Mouse (Mus musculus) c-Kit-positive CD71-negative TER-119-negative erythroid progenitor cells, embryonic 14.5 days (primary cell): Measurements from ENCODE around the gene Pcbp2.

ENCODE experiments used
- DNase-seq: peaks from one replicate; pipeline ENCODE4 v3.0.0-alpha.2; 2013; ENCODE audit warnings: low read depth

Pcbp2 gene

DNA sequence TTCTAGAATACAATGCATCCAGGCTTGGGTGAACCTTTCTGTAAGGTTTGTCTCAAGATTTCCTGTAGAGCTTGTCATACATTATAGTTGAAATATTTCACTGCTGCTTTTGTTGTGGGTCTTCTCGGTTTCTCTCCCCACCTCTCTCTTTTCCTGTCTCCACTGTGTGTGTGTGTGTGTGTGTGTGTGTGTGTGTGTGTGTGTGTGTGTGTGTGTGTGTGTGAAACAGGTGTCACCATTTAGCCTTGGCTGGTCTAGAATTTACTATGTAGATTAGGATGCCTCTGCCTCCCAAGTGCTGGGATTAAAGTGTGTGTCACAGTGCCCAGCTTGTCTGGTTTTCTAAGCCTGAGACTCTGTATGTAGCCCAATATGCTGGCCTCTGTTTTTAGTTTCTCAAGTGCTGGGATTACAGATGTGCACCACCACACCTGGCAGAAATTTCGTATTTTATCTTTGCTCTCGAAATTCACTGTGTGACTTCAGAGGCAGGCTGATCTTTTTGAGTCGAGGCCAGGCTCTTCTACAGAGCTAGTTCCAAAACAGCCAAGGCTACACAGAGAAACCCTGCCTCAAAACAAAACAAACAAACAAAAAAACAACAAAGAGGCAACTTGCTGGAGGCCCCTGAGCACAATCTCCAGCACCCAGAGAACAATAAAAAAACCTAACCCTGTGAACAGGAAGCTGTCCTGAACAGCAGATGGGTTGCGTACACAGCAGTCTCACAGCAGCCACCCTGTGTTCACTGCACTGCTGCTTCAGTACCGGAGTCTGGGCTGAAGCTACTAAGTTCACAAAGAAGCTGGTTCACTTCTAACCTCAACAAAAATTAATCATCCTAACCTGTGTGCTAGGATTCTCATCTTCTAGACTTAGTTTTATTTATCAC lies 56.0 kb downstream of the Pcbp2 start:
- DNase-seq: no peak

DNA sequence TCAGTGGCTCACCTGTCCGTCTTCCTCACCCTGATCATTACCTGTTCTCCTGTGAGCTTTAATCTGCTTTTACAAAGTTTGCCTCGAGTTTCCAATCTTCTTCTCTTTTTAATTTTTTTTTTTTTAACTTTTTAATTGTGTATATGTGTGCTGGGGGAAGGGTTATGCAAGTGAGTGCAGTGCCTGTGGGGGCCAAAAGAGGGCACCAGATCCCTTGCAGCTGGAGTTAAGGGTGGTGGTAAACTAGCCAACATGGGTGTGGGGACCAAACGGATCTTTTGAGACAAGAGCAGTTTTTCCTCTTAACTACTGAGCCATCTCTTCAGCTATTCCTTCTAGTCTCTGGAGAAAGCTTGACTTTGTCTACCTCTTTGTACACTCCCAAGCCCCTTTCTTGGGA lies 57.6 kb downstream of the Pcbp2 start:
- no peak for DNase-seq

DNA sequence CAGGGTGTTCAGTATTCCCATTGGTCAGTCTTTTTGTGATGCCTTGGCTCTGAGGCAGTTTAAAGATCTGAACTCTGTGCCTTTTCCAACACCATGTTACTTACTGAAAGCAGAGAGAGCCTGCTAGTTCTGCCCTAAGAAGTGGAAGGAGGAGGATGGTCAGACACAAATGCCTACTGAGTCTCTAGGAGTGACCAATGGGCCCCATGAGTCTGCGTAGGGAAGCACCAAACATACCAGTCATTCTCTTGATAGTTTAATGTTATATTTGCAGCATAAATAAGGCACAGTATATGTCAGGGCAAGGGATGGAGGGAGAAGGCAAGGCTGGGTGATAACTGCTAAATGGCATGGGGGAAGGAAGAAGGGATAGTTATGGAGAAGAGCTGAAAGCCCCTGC lies 58.1 kb downstream of the Pcbp2 start:
- no peak for DNase-seq

DNA sequence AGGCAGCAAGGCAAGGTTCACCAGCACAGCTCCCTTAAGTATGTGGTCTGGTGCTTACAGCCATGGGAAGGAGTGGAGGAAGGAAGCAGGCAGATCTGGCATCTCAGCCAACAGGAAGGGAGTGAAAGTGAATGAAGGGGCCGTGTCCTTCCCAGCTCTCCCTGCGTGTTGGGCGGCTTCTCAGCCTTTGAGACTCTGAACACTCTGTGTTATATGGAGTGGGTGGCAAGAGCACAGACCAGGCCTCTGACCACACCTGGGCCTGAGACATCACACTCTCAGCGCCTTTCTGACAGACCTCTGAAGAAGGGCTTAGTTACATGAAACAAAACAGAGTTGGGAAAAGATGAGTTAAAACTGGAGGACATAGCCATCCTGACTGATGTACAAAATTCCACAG lies 60.2 kb downstream of the Pcbp2 start:
- DNase-seq: no peak

DNA sequence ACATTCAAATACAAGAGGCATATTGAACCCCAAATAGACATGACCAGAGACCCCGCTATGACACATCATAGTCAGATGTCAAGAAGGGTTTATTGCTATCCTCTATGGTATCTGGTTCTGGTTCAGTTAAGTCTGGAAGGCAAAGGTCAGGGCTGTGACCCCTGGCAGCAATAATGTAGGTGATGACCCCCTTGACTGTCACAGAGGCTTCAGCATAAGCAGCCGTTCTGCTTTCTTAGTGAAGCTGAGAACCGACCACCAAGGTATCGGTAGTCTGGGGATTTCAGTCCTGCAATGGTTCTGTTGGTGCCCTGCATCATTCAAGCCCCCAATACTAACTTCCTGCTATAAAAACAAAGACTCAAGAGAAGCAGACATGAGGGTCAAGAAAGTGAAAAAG lies 61.2 kb downstream of the Pcbp2 start:
- no peak for DNase-seq

DNA sequence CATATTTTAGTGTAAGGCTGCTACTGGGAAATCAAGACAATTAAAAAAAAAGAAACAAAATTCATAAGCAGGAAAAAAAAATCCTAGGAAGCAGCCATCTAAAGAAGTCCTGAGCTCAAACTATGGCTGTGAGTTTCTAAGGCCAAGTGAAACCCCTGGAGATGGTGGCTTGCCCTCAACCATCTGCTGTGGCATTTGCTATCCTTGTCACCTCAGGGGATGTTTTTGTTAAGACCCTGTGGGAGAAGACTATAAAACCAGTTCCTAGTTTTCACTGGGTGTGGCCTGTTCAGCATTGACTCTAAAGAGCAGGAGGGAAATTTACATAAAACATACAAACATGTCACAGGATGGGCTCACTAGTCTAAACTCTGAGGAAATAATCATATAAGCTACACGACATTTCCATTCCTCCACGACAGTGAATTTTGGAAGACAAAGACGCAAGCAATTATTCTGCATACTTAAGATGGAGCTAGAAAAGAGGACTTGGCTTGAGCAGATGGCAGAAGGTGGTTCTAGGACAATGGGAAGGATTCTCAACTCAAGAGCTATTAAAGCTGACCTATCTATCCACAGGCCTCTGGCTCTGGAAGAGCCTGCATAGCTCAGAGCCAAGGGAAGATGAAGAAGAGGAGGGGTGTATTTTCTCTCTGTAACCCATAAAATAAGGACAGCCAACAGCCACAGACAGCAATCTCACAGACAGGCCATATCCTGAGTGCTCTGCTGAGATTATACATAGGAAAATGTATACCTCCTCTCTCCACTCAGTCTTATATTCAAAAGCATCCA lies 62.0 kb downstream of the Pcbp2 start:
- DNase-seq: no peak

DNA sequence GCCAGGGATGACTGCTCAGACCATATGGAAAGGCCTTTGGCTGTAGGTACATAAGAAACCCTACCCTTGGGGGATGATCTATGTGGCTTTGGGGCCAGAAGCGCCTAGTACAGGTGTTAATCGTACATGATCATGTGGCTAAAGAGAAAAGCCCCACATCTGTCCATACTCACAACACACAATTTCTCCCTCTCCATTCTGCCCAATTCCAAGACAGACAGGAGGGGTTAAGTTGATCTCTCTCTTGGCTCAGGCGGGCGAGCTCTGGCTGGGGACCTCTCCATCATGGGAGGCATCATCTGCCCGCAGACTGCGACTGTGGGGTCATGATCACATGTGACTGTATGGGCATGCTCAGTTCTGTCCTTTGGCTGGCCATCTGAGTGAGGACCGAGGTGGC lies 63.6 kb downstream of the Pcbp2 start:
- DNase-seq: no peak

DNA sequence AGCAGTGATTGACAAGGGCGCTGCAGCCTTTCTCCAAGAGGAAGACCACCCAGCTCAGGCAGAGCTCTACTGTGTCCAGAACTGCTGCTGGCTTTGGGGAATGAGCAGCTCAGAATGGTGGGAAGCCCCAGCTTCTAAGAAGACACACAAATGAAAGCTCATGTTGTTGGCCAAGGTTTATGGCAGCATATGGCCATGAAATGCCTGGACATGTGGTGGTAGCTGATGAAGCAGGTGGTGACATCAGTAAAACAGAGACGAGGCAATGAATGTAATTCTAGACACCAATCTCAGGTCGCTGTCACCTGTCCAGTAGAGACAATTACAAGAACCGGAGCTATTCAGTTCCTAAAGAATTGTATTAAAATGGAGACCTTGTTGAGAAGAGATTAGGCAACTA lies 74.5 kb downstream of the Pcbp2 start:
- no peak for DNase-seq

DNA sequence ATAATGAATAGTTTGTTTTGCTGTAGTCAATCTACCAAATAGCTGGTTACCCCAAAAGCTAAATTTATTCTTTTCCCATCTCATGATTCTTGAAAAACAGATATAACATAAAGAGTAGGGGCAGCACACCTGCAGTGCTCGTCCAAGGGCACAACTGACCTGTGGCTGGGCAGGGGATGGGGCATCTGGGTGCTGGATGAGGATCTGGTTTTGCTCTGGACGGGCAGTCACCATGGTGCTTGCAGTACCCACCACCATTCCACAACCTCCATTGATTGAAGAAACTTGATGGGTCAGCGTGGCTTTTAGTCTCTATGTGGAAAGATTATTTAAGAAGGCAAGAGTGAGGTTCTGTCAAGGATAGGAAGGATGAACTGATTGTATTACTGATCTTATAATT lies 75.9 kb downstream of the Pcbp2 start:
- no peak for DNase-seq

DNA sequence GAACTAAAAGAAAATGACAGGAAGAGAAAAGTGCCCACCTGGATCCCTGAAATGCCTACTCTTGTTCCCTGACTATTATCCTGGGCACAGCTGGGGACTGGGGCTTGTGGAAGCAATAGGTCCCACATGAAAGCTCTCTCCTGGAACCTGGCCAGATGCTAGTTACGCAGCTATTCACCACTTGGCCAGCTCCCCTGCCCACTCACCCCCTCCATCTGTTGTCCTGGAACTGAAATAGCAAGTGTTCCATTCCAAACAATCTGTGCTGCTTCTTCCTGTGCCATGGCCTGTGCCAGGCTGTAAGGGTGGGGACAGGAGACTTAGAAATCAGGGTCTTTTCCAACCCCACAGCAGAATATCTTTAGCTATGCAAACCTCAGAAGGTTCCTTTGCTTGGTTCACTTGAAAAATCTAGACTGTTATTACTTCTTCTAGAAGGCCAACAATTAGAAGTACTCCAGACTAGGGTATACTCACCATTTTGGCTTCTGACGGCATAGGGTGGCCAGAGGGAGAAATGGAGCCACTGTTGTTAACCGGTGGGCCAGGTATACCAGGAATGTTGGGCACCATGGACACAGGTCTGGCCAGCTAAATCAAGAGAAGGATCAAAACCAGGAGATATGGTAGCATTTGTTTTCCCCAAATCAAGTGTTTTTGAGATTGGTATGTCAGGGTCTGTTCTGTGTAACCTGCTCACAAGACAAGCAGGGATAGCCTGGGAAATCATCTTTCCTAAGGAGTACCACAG lies 76.5 kb downstream of the Pcbp2 start:
- no peak for DNase-seq

DNA sequence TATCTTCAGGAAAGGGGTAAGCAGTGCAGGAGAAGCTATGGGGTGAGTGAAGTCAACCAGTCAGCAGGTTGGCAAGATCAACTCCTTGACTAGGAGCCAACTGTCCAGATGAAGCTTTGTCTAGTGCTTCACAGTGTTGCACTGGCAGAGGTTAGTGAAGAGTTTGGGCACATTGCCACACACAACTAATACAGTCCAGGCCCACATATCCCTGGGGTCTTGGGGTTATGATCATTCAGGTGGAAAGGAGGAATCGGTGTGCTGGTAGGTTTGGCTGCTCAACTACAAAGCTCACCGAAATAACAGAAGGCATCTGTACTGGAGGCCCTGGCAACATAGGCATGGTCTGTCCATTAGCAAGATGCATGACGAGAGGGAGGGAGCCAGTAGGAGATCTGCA lies 77.1 kb downstream of the Pcbp2 start:
- DNase-seq: no peak
